Mouse (Mus musculus) forebrain, embryonic 10.5 days (tissue): ENCODE results near the gene Rassf7. TPM values are rescaled to one million over a fixed set of nuclear protein-coding genes. Genes with fewer than 3 reads are reported as not detected.
"Not testable (repeated sequence)": the region's sequence is repeated elsewhere in the genome, so short reads cannot be mapped to it uniquely, and the experiment has no call there.

Source experiments
- DNase-seq: peaks from one replicate; pipeline ENCODE4 v3.0.0-alpha.2; 2017; ENCODE audit warnings: low spot score; ENCODE audit errors: extremely low spot score
- H3K27ac ChIP-seq: fragments of 300-500 bp; sonication (generic); 2 replicates; pipeline ENCODE4 v1.5.1; 2016; ENCODE audit warnings: mild to moderate bottlenecking
- H3K27me3 ChIP-seq: fragments of 300-500 bp; sonication (generic); 2 replicates; pipeline ENCODE4 v1.6.1; 2016; ENCODE audit warnings: mild to moderate bottlenecking; ENCODE audit not compliant: poor library complexity, severe bottlenecking
- H3K36me3 ChIP-seq: fragments of 300-500 bp; sonication (generic); replicated peaks from 2 replicates; pipeline ENCODE4 v1.6.1; 2016; ENCODE audit warnings: mild to moderate bottlenecking, moderate library complexity
- H3K4me1 ChIP-seq: fragments of 300-500 bp; sonication (generic); 2 replicates; pipeline ENCODE4 v1.6.1; 2016
- H3K4me3 ChIP-seq: fragments of 300-500 bp; sonication (generic); 2 replicates; pipeline ENCODE4 v1.5.1; 2016; ENCODE audit warnings: mild to moderate bottlenecking, moderate library complexity
- H3K9me3 ChIP-seq: fragments of 300-500 bp; sonication (generic); 2 replicates; pipeline ENCODE4 v1.6.1; 2016; ENCODE audit warnings: mild to moderate bottlenecking, moderate library complexity
- WGBS: fragments of 180-500 bp; shearing (Covaris S2); methylation state at CpG from one replicate; pipeline ENCODE4 v1.1.7; 2016; 5-methylcytosine and 5-hydroxymethylcytosine counted together
- microRNA counts: library from miRNA; unstranded; fragments of <30 nt; microRNA quantifications from one replicate; lab custom pipeline; 2017
- microRNA-seq: library from miRNA; unstranded; fragments of <30 nt; microRNA quantifications from one replicate; pipeline ENCODE4, GENCODE M21; 2017
- polyA plus RNA-seq: library from polyadenylated mRNA; unstranded; fragments of >200 nt; fragmentation: Nextera tagmentation; extraction: Ambion mirVana; gene quantifications from 2 replicates; pipeline ENCODE4 v1.2.1, GENCODE M21; 2016

Rassf7 gene
- polyA plus RNA-seq, 1 experiment from 2014 or later = 53.8 TPM

DNA sequence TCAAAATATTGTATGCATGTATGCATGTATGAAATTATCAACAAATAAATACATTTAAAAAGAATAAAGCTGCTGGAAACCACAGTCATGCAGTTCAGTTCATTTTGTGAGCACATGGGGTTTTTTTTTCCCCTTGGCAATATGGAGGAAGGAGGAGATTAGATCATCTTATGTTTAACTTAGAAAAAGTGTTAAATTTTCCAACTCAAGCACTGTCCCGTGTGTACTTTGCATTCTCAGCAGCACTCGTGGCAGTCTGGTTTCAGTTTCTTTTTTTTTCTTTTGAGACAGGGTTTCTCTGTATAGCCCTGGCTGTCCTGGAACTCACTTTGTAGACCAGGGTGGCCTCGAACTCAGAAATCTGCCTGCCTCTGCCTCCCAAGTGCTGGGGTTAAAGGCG, 34.8 kb downstream of the Rassf7 start:
- DNase-seq, H3K27ac ChIP-seq, H3K27me3 ChIP-seq, H3K4me1 ChIP-seq, H3K4me3 ChIP-seq, H3K9me3 ChIP-seq: not testable (repeated sequence)
- 95% methylated on average over 4 of the region's 4 CpGs for WGBS
- H3K36me3 ChIP-seq = peaks cover 98% of the 10 kb centered on the region

DNA sequence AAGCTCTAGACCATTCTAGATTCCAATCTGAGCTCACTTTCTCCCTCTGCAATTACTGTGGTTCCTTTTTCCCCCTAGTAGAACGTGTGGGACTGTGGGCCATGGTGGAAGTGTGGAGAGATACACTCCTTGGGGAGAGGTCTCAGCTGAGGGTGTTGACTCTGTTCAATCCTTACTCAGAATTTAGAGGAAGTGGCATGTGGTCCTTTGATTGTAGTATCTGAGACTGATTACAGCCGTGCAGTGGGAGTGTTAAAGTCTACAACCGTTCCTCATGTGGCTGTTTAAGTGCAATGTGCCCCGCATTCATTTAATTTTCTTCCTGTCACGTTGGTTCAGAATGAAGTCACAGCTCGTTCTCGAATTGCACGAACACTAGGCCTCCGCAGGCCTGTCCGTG, 40.5 kb downstream of the Rassf7 start:
- Histone ChIP-seq H3K27me3 (no peaks in the 10 kb centered on the region), H3K36me3 (peaks cover 98% of the 10 kb centered on the region), H3K4me3 (no peak overlapping the region), H3K27ac (no peak overlapping the region), H3K4me1 (no peaks in the 10 kb centered on the region), H3K9me3 (no peaks in the 10 kb centered on the region)
- no peak for DNase-seq
- WGBS = 96% methylated on average over 10 of the region's 10 CpGs

DNA sequence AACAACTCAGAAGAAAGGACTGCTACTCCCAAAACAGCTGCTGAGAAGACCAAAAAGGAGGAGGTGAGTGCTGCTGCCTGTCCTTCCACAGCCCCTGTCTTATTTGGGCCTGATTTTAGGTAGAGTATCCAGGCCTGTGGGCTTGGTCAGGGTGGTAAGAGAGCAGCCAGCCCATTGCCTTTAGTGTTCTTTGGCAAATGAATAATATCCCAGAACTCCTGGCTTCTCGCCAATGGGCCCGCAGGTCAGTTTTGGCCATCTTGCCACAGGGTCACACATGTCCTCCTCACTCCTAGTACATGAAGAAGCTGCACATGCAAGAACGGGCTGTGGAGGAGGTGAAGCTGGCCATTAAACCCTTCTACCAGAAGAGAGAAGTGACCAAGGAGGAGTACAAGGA, 45.8 kb downstream of the Rassf7 start:
- H3K36me3 ChIP-seq = peaks cover 83% of the 10 kb centered on the region
- H3K4me3 ChIP-seq = no peak overlapping the region
- no peak for DNase-seq
- H3K4me1 ChIP-seq = peaks cover 20% of the 10 kb centered on the region
- peaks cover 5% of the 10 kb centered on the region; the same call in 1 of the 2 replicates for H3K27me3 ChIP-seq
- H3K9me3 ChIP-seq = no peaks in the 10 kb centered on the region
- 96% methylated on average over 3 of the region's 3 CpGs for WGBS
- no peak overlapping the region; the same call in 1 of the 2 replicates for H3K27ac ChIP-seq

DNA sequence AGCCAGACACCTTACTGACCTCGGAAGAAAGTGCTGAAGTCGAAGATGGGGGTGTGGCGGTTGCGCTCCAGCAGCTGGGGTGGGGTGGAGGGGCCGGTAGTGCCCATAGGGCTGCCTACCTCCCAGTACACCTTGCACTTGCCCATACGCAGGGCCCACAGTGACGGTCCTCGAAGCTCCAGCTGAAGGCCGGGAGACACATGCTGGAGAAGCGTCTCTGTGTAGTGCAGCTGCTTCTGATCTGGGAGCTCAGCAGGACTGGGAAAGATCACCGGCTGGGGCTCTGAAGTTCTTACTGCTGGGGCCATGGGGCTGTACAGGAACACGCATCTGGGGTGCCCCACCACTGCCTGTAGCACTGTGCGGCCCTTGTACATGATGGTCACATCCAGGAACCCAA, 48.0 kb downstream of the Rassf7 start:
- DNase-seq = no peak
- Histone ChIP-seq H3K27me3 (peaks cover 7% of the 10 kb centered on the region; the same call in 1 of the 2 replicates), H3K9me3 (no peaks in the 10 kb centered on the region), H3K27ac (no peak overlapping the region), H3K4me1 (peaks cover 22% of the 10 kb centered on the region), H3K4me3 (no peak overlapping the region), H3K36me3 (peaks cover 62% of the 10 kb centered on the region)
- 92% methylated on average over 13 of the region's 13 CpGs for WGBS

DNA sequence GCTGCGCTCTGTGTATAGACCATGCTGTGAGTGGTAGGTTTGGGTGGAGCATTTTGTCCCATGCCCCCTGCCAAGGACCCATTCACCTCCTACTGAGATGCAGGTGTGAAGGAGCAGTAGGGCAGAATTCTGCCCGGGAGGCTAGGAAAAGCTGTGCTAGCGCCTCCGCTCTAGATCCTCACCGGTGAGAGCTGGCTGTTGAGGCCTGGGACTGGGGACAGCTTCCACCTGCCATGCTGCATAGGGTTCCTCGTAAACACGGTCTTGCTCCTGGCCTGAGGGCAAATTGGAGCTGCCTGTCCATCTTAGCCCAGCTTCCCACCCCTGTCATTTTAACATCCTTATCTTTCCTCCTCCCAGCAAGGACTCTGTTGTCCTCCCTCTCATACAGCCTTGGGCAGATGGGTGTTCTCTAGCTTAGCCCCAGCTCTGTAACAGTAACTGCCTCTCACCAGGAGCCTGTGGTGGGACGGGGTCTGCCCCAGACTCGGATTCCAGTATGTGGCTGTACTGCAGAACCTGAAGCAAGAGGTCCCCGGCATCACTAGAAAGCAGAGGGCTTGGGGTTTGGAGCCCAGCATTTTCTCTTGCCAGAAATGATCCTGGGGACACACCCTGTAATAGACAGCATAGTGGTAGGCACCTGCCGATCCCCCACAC, 48.5 kb downstream of the Rassf7 start:
- no peaks in the 10 kb centered on the region for H3K9me3 ChIP-seq
- H3K36me3 ChIP-seq = peaks cover 56% of the 10 kb centered on the region
- H3K27ac ChIP-seq = no peak overlapping the region
- H3K4me3 ChIP-seq = no peak overlapping the region
- 80% methylated on average over 11 of the region's 11 CpGs for WGBS
- H3K27me3 ChIP-seq = peaks cover 9% of the 10 kb centered on the region
- no peak for DNase-seq
- peaks cover 22% of the 10 kb centered on the region for H3K4me1 ChIP-seq

DNA sequence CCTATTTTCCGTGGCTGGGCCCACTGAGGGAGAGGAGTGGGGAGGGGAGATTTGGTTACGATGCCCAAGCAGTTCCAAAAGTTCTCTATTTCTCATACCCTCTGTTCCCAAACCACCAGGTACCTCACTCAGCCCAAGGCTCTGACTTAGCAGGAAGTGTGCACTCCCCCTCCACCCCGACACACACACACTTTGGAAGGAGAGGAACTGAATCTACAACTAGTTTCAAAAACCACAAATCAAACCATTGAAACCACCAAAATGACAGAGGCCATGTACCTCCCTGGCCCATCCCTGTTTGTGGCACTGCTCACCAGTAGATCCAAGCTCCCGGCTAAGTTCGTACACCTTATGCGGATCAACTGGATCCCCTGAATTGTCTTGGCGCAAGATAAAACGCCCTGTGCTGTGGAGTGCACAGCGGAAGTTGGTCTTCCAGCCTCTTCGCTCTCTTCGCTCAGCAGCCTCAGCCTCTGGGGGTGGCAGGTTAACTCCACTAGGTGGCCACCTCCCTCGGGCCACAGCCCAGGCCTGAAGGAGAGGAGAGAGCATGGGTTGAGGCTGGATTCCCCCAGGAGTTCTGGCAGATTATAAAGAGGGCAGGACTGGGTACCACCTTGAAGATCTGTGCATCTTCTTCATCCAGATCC, 49.2 kb downstream of the Rassf7 start:
- Histone ChIP-seq H3K9me3 (no peaks in the 10 kb centered on the region), H3K27me3 (peaks cover 11% of the 10 kb centered on the region), H3K27ac (0 out of 2 replicates have a peak overlapping the region, but pooled peaks have one; percentile 20), H3K4me1 (peaks cover 22% of the 10 kb centered on the region), H3K36me3 (peaks cover 49% of the 10 kb centered on the region), H3K4me3 (no peak overlapping the region)
- no peak for DNase-seq
- 43% methylated on average over 12 of the region's 12 CpGs for WGBS

DNA sequence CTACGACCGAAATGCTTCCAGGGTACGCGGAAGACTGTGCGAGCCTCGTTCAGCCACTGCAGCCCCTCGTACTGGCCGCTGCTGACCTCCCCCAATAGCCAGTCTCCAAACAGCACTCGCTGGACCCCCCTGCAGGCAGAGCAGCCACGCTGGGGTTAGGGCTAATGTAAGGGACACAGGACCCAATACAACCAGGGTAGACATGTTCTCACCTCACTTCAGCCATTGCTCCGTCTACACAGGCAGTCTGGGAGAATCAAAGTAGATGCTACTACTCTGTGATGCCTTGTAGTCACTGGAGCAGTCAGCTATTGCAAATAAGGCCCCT, 49.7 kb downstream of the Rassf7 start:
- Histone ChIP-seq H3K27me3 (peaks cover 11% of the 10 kb centered on the region), H3K36me3 (peaks cover 44% of the 10 kb centered on the region), H3K9me3 (no peaks in the 10 kb centered on the region), H3K4me3 (no peak overlapping the region), H3K4me1 (peaks cover 22% of the 10 kb centered on the region), H3K27ac (0 out of 2 replicates have a peak overlapping the region, but pooled peaks have one; percentile 20)
- no peak for DNase-seq
- 39% methylated on average over 11 of the region's 11 CpGs for WGBS

DNA sequence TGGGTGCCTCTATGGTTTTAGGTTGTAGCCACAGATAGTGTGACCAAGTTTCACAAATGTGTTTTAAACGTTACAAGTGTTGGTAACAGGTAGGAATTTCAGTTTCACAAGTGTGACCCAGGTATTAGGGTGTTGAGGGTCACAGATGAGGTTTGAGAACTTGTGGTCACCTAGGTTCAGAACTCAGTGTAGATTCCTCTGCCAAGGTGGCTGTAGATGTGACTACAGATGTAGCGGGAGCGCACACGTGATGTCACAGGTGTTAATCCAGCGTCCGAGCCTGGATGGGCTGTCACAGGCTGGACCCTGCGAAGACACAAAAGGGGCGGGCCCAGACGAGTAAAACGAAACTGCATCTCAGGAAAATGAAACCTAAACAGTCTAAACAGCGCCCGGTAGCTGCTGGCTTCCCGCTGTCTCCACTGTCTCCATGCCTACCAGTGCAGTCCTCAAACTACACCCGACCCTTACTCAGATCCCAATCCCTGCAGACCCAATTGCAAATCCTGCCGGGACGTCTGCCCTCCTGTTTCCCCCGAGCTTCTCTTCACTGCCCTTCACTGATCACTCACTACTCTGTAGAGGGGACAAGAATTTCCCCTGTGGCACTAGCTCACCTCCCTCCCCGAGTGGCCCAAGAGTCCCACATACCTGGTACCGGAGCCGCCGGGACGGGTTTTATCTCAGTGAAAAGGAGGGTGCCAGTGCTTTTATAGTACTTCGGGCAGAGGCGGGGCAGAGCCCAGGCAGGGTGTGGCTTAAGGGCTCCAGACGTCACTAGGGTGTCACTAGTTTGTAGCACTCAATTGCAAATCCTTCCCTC, 50.3 kb downstream of the Rassf7 start, which contains the start of gene Irf7:
Gene Irf7, minus strand, starts transcription at position 743 of the 823 bp plus-strand sequence.
- H3K27me3 ChIP-seq = peaks cover 11% of the 10 kb centered on the region
- 15% methylated on average over 25 of the region's 25 CpGs for WGBS
- no peak for DNase-seq
- 0 out of 2 replicates have a peak within 1 kb of the TSS, but pooled peaks have one; percentile 20 for H3K27ac ChIP-seq
- H3K4me1 ChIP-seq = peaks cover 22% of the 10 kb centered on the region
- H3K4me3 ChIP-seq = peak within 1 kb of the TSS; percentile 49
- no peaks in the 10 kb centered on the region for H3K9me3 ChIP-seq
- peaks cover 39% of the 10 kb centered on the region for H3K36me3 ChIP-seq

MicroRNAs encoded within 50 kb of the gene (microRNA counts, 519-probe panel; counts per million panel counts)
- microRNA mmu-miR-210 (lab: Ali Mortazavi, UCI) = 5,399 counts per million, percentile 87 among the panel's probes with 10 or more counts

Small RNA genes within 50 kb of the gene (microRNA-seq; reads per million reads assigned to microRNA genes)
- 742 reads per million, percentile 72 among the genes with 10 or more reads in this experiment for gene Mir210

Other genes with a start within 250 kb of the Rassf7 start
- gene Ifitm1, start 248.6 kb upstream of the Rassf7 start, polyA plus RNA-seq = 3.7 and 4.1 TPM in 2 replicates
- 10.8 and 13.8 TPM in 2 replicates for gene Ifitm3, start 205.1 kb upstream of the Rassf7 start, polyA plus RNA-seq
- gene Ifitm6, start 197.9 kb upstream of the Rassf7 start, polyA plus RNA-seq = not detected in 2 replicates
- not detected in 2 replicates for gene Gm17387, start 186.7 kb upstream of the Rassf7 start, polyA plus RNA-seq
- gene B4galnt4, start 154.8 kb upstream of the Rassf7 start, polyA plus RNA-seq = 24.6 and 30.4 TPM in 2 replicates
- 2.4 and 2.8 TPM in 2 replicates for gene Pkp3, start 137.6 kb upstream of the Rassf7 start, polyA plus RNA-seq
- gene Sigirr, start 115.3 kb upstream of the Rassf7 start, polyA plus RNA-seq = 2.0 and 2.2 TPM in 2 replicates
- 0.53 and 0.69 TPM in 2 replicates for gene Ano9, start 98.1 kb upstream of the Rassf7 start, polyA plus RNA-seq
- gene Ptdss2, start 93.5 kb upstream of the Rassf7 start, polyA plus RNA-seq = 81.1 and 84.7 TPM in 2 replicates
- gene Rnh1, start 43.0 kb upstream of the Rassf7 start, polyA plus RNA-seq = 64.2 and 66.6 TPM in 2 replicates
- 80.6 and 82.7 TPM in 2 replicates for gene Hras, start 21.9 kb upstream of the Rassf7 start, polyA plus RNA-seq
- gene Lrrc56, start 21.7 kb upstream of the Rassf7 start, polyA plus RNA-seq = 15.5 and 15.6 TPM in 2 replicates
- gene Lmntd2, start 1.8 kb upstream of the Rassf7 start, polyA plus RNA-seq = 3.4 and 4.4 TPM in 2 replicates
- 121 and 124 TPM in 2 replicates for gene Phrf1, start 12.9 kb downstream of the Rassf7 start, polyA plus RNA-seq
- 0.15 and 0.23 TPM in 2 replicates for gene Irf7, start 50.6 kb downstream of the Rassf7 start, polyA plus RNA-seq
- not detected in 2 replicates for gene Cdhr5, start 60.9 kb downstream of the Rassf7 start, polyA plus RNA-seq
- 0.87 and 1.7 TPM in 2 replicates for gene Sct, start 63.3 kb downstream of the Rassf7 start, polyA plus RNA-seq
- gene Drd4, start 76.1 kb downstream of the Rassf7 start, polyA plus RNA-seq = 0.17 and 0.46 TPM in 2 replicates
- 59.2 and 59.3 TPM in 2 replicates for gene Deaf1, start 111.8 kb downstream of the Rassf7 start, polyA plus RNA-seq
- gene Tmem80, start 111.9 kb downstream of the Rassf7 start, polyA plus RNA-seq = 48.2 and 51.0 TPM in 2 replicates
- gene Eps8l2, start 123.0 kb downstream of the Rassf7 start, polyA plus RNA-seq = 4.2 and 4.5 TPM in 2 replicates
- gene Taldo1, start 176.3 kb downstream of the Rassf7 start, polyA plus RNA-seq = 335 and 368 TPM in 2 replicates
- gene Gatd1, start 198.3 kb downstream of the Rassf7 start, polyA plus RNA-seq = 43.2 and 44.7 TPM in 2 replicates
- 7.7 and 8.7 TPM in 2 replicates for gene Cend1, start 213.6 kb downstream of the Rassf7 start, polyA plus RNA-seq
- 46.8 and 49.6 TPM in 2 replicates for gene Slc25a22, start 222.0 kb downstream of the Rassf7 start, polyA plus RNA-seq
- 24.9 and 26.4 TPM in 2 replicates for gene Pidd1, start 228.2 kb downstream of the Rassf7 start, polyA plus RNA-seq
- gene Rplp2, start 231.5 kb downstream of the Rassf7 start, polyA plus RNA-seq = 1,198 and 1,216 TPM in 2 replicates
- gene Pnpla2, start 239.3 kb downstream of the Rassf7 start, polyA plus RNA-seq = 15.9 and 18.2 TPM in 2 replicates
- 6.2 and 7.3 TPM in 2 replicates for gene Cracr2b, start 245.2 kb downstream of the Rassf7 start, polyA plus RNA-seq